Mouse (Mus musculus) forebrain, embryonic 16.5 days (tissue): ENCODE results near the gene Snx4. TPM values are rescaled to one million over a fixed set of nuclear protein-coding genes. Genes with fewer than 3 reads are reported as not detected.

Experiments used
- ATAC-seq: fragments of 200-750 bp; cut with Nextera tagmentation; 2 replicates; pipeline ENCODE4 v1.8.0; 2017; ENCODE audit warnings: mild to moderate bottlenecking, moderate library complexity
- H3K27ac ChIP-seq: fragments of 300-500 bp; sonication (generic); 2 replicates; pipeline ENCODE4 v1.5.1; 2014; ENCODE audit warnings: low read length, control low read depth
- H3K27me3 ChIP-seq: fragments of 300-500 bp; sonication (generic); replicated peaks from 2 replicates; pipeline ENCODE4 v1.6.1; 2014; ENCODE audit warnings: low read length; ENCODE audit not compliant: control insufficient read depth, insufficient read depth
- H3K36me3 ChIP-seq: fragments of 300-500 bp; sonication (generic); 2 replicates; pipeline ENCODE4 v1.6.1; 2014; ENCODE audit not compliant: control insufficient read depth, insufficient read depth
- H3K4me1 ChIP-seq: fragments of 300-500 bp; sonication (generic); replicated peaks from 2 replicates; pipeline ENCODE4 v1.6.1; 2014; ENCODE audit warnings: low read length; ENCODE audit not compliant: control insufficient read depth, insufficient read depth
- H3K4me2 ChIP-seq: fragments of 300-500 bp; sonication (generic); 2 replicates; pipeline ENCODE4 v1.6.1; 2014; ENCODE audit warnings: mild to moderate bottlenecking, low read length, control low read depth
- H3K4me3 ChIP-seq: fragments of 300-500 bp; sonication (generic); replicated peaks from 2 replicates; pipeline ENCODE4 v1.5.1; 2014; ENCODE audit warnings: mild to moderate bottlenecking, low read length, control low read depth
- H3K9ac ChIP-seq: fragments of 300-500 bp; sonication (generic); replicated peaks from 2 replicates; pipeline ENCODE4 v1.6.1; 2014; ENCODE audit warnings: low read depth, low read length, control low read depth
- H3K9me3 ChIP-seq: fragments of 300-500 bp; sonication (generic); 2 replicates; pipeline ENCODE4 v1.6.1; 2016; ENCODE audit warnings: low read length; ENCODE audit not compliant: control insufficient read depth
- WGBS: fragments of 180-500 bp; shearing (Covaris S2); extraction: QIAGEN DNeasy Blood & Tissue Kit; methylation state at CpG from one replicate; pipeline ENCODE4 v1.1.7; 2014; 5-methylcytosine and 5-hydroxymethylcytosine counted together
- polyA plus RNA-seq: library from polyadenylated mRNA; unstranded; fragments of >200 nt; fragmentation: Nextera tagmentation; extraction: Ambion mirVana; gene quantifications from 2 replicates; pipeline ENCODE4 v1.2.1, GENCODE M21; 2015

Gene Snx4
- polyA plus RNA-seq, 1 experiment from 2014 or later, result 87.0 TPM

GRCm38 (mm10) chr16:33344875-33345274 lies 93.6 kb downstream of the Snx4 start:
- WGBS, result 80% methylated on average over 4 of the region's 4 CpGs
- no peak overlapping the region for H3K4me2 ChIP-seq
- ATAC-seq, result no peak
- no peaks in the 10 kb centered on the region for H3K9me3 ChIP-seq
- no peak overlapping the region for H3K4me3 ChIP-seq
- no peak overlapping the region for H3K9ac ChIP-seq
- no peaks in the 10 kb centered on the region for H3K4me1 ChIP-seq
- no peaks in the 10 kb centered on the region for H3K36me3 ChIP-seq
- H3K27ac ChIP-seq, result no peak overlapping the region
- H3K27me3 ChIP-seq, result no peaks in the 10 kb centered on the region

- Histone ChIP-seq H3K9me3 (no peaks in the 10 kb centered on the region), H3K4me2 (no peak overlapping the region), H3K4me1 (no peaks in the 10 kb centered on the region), H3K27ac (no peak overlapping the region), H3K27me3 (no peaks in the 10 kb centered on the region), H3K4me3 (no peak overlapping the region), H3K9ac (no peak overlapping the region), H3K36me3 (no peaks in the 10 kb centered on the region)
- no peak for ATAC-seq
- WGBS, result 71% methylated on average over 3 of the region's 3 CpGs
Measured at GRCm38 (mm10) chr16:33346376-33346775, 95.1 kb downstream of the Snx4 start.

GRCm38 (mm10) chr16:33347134-33347533 lies 95.9 kb downstream of the Snx4 start:
- 71% methylated on average over 5 of the region's 5 CpGs for WGBS
- no peak overlapping the region for H3K9ac ChIP-seq
- no peaks in the 10 kb centered on the region for H3K9me3 ChIP-seq
- no peak overlapping the region for H3K4me2 ChIP-seq
- H3K36me3 ChIP-seq, result no peaks in the 10 kb centered on the region
- no peak overlapping the region for H3K4me3 ChIP-seq
- no peaks in the 10 kb centered on the region for H3K27me3 ChIP-seq
- H3K27ac ChIP-seq, result no peak overlapping the region
- H3K4me1 ChIP-seq, result no peaks in the 10 kb centered on the region
- no peak for ATAC-seq

Other genes starting within 250 kb of the Snx4 start
- gene Iqcg, start 195.2 kb upstream of the Snx4 start, polyA plus RNA-seq, result 3.9 and 4.7 TPM in 2 replicates
- gene Rpl35a, start 195.0 kb upstream of the Snx4 start, polyA plus RNA-seq, result 455 and 506 TPM in 2 replicates
- 3.4 and 4.5 TPM in 2 replicates for gene Lmln, start 188.9 kb upstream of the Snx4 start, polyA plus RNA-seq
- 16.7 and 18.1 TPM in 2 replicates for gene Osbpl11, start 66.4 kb upstream of the Snx4 start, polyA plus RNA-seq
- gene Zfp148, start 129.4 kb downstream of the Snx4 start, polyA plus RNA-seq, result 78.9 and 92.8 TPM in 2 replicates